Mouse (Mus musculus) MEL (cell line): ENCODE measurements around the gene Strada. TPM values are rescaled to one million over a fixed set of nuclear protein-coding genes. Genes with fewer than 3 reads are reported as not detected.

ENCODE experiments used
- DNase-seq: peaks from one replicate; pipeline ENCODE4 v3.0.0; 2011; ENCODE audit warnings: low read depth, low spot score
- H3K27ac ChIP-seq: 2 replicates; pipeline ENCODE4 v1.5.1; 2012; ENCODE audit warnings: low read depth, mild to moderate bottlenecking, control low read depth, low read length, moderate library complexity; ENCODE audit not compliant: control insufficient read depth
- H3K27me3 ChIP-seq, 2 experiments: fragments of 150-350 bp in 1 of 2; sonication (generic) in 1 of 2; 2 replicates each; pipeline ENCODE4 v1.6.1; 2012; ENCODE audit warnings: low read length in 2 of 2, mild to moderate bottlenecking in 2 of 2, improper control_type of control experiment in 1 of 2, moderate library complexity in 1 of 2; ENCODE audit not compliant: insufficient read depth in 2 of 2, control insufficient read depth in 1 of 2
- H3K36me3 ChIP-seq, 2 experiments: 2 replicates each; pipeline ENCODE4 v1.6.1; 2012 to 2014; ENCODE audit warnings: low read length in 2 of 2, improper control_type of control experiment in 1 of 2, inconsistent platforms in 1 of 2, mild to moderate bottlenecking in 1 of 2; ENCODE audit not compliant: insufficient read depth in 2 of 2, control insufficient read depth in 1 of 2
- H3K4me1 ChIP-seq, 2 experiments: fragments of 150-350 bp in 1 of 2; sonication (generic) in 1 of 2; 2 replicates each; pipeline ENCODE4 v1.6.1; 2012; ENCODE audit warnings: low read length in 2 of 2, improper control_type of control experiment in 1 of 2, mild to moderate bottlenecking in 1 of 2; ENCODE audit not compliant: insufficient read depth in 2 of 2, control insufficient read depth in 1 of 2
- H3K4me3 ChIP-seq, 2 experiments: fragments of 150-350 bp in 1 of 2; sonication (generic) in 1 of 2; 2 replicates each; pipeline ENCODE4 v1.5.1; 2012; ENCODE audit warnings: low read depth in 2 of 2, low read length in 2 of 2, mild to moderate bottlenecking in 2 of 2, moderate library complexity in 2 of 2, control low read depth in 1 of 2, improper control_type of control experiment in 1 of 2; ENCODE audit not compliant: control insufficient read depth in 1 of 2, insufficient read depth in 1 of 2
- H3K79me2 ChIP-seq: 2 replicates; pipeline ENCODE4 v1.6.1; 2012; ENCODE audit warnings: mild to moderate bottlenecking, low read length, moderate library complexity; ENCODE audit not compliant: control insufficient read depth, poor library complexity, insufficient read depth
- H3K9ac ChIP-seq: 2 replicates; pipeline ENCODE4 v1.6.1; 2012; ENCODE audit warnings: low read depth, mild to moderate bottlenecking, control low read depth, low read length, moderate library complexity; ENCODE audit not compliant: control insufficient read depth, poor library complexity, severe bottlenecking
- H3K9me3 ChIP-seq: fragments of 150-350 bp; sonication (generic); replicated peaks from 2 replicates; pipeline ENCODE4 v1.6.1; 2012; ENCODE audit warnings: mild to moderate bottlenecking, low read length, improper control_type of control experiment, moderate library complexity; ENCODE audit not compliant: insufficient read depth
- CHD1 ChIP-seq: IDR thresholded peaks from 2 replicates; pipeline ENCODE4 v1.6.1; 2012; ENCODE audit warnings: low read depth, mild to moderate bottlenecking, inconsistent platforms, low read length, improper control_type of control experiment
- CHD2 ChIP-seq: IDR thresholded peaks from 2 replicates; pipeline ENCODE4 v1.6.1; 2011; ENCODE audit warnings: low read length, improper control_type of control experiment
- CTCF ChIP-seq, 3 experiments: IDR thresholded peaks in 2 of 3; conservative IDR thresholded peaks in 1 of 3; 2 replicates each; pipeline ENCODE4 v1.5.1; 2011 to 2012; ENCODE audit warnings: low read length in 3 of 3, low read depth in 2 of 3, mild to moderate bottlenecking in 2 of 3, improper control_type of control experiment in 1 of 3, inconsistent platforms in 1 of 3, mixed read lengths in 1 of 3, moderate library complexity in 1 of 3; ENCODE audit not compliant: control insufficient read depth in 1 of 3, insufficient read depth in 1 of 3, poor library complexity in 1 of 3, severe bottlenecking in 1 of 3
- ELF1 ChIP-seq: IDR thresholded peaks from 2 replicates; pipeline ENCODE4 v1.6.1; 2014; ENCODE audit warnings: low read depth, mild to moderate bottlenecking, inconsistent platforms, low read length, improper control_type of control experiment, moderate library complexity
- GABPA ChIP-seq: IDR thresholded peaks from 2 replicates; pipeline ENCODE4 v1.6.1; 2012; ENCODE audit warnings: low read depth, mild to moderate bottlenecking, inconsistent platforms, low read length, improper control_type of control experiment, moderate library complexity
- MAFK ChIP-seq: IDR thresholded peaks from 2 replicates; pipeline ENCODE4 v1.6.1; 2011; ENCODE audit warnings: low read depth, mild to moderate bottlenecking, low read length, improper control_type of control experiment, borderline replicate concordance
- MEF2A ChIP-seq: IDR thresholded peaks from 2 replicates; pipeline ENCODE4 v1.6.1; 2014; ENCODE audit warnings: low read depth, mild to moderate bottlenecking, inconsistent platforms, low read length, improper control_type of control experiment; ENCODE audit not compliant: poor library complexity, insufficient replicate concordance, severe bottlenecking; ENCODE audit errors: extremely low read depth
- MXI1 ChIP-seq: IDR thresholded peaks from 2 replicates; pipeline ENCODE4 v1.6.1; 2011; ENCODE audit warnings: mild to moderate bottlenecking, low read depth, low read length, improper control_type of control experiment
- NRF1 ChIP-seq: IDR thresholded peaks from 2 replicates; pipeline ENCODE4 v1.6.1; 2014; ENCODE audit warnings: low read depth, mild to moderate bottlenecking, inconsistent platforms, low read length, improper control_type of control experiment, moderate library complexity; ENCODE audit not compliant: poor library complexity, insufficient read depth, severe bottlenecking
- POLR2AphosphoS5 ChIP-seq: IDR thresholded peaks from 2 replicates; pipeline ENCODE4 v1.6.1; 2012; ENCODE audit warnings: low read depth, borderline replicate concordance, mild to moderate bottlenecking, inconsistent platforms, low read length, moderate library complexity, mixed read lengths
- RCOR1 ChIP-seq: IDR thresholded peaks from 2 replicates; pipeline ENCODE4 v1.6.1; 2012; ENCODE audit warnings: low read depth, mild to moderate bottlenecking, inconsistent platforms, low read length, improper control_type of control experiment
- SIN3A ChIP-seq: IDR thresholded peaks from 2 replicates; pipeline ENCODE4 v1.6.1; 2012; ENCODE audit warnings: low read length, improper control_type of control experiment, inconsistent platforms
- TBP ChIP-seq: IDR thresholded peaks from 2 replicates; pipeline ENCODE4 v1.8.0; 2011; ENCODE audit warnings: low read depth, low read length, improper control_type of control experiment
- TCF12 ChIP-seq: IDR thresholded peaks from 2 replicates; pipeline ENCODE4 v1.6.1; 2014; ENCODE audit warnings: low read depth, mild to moderate bottlenecking, inconsistent platforms, low read length, improper control_type of control experiment, moderate library complexity
- UBTF ChIP-seq: IDR thresholded peaks from 2 replicates; pipeline ENCODE4 v1.6.1; 2012; ENCODE audit warnings: low read depth, mild to moderate bottlenecking, inconsistent platforms, low read length, improper control_type of control experiment, moderate library complexity, borderline replicate concordance; ENCODE audit not compliant: insufficient read depth
- ZKSCAN1 ChIP-seq: IDR thresholded peaks from 2 replicates; pipeline ENCODE4 v1.6.1; 2012; ENCODE audit warnings: low read depth, mild to moderate bottlenecking, inconsistent platforms, low read length, improper control_type of control experiment, moderate library complexity
- ZNF384 ChIP-seq: IDR thresholded peaks from 2 replicates; pipeline ENCODE4 v1.6.1; 2012; ENCODE audit warnings: low read depth, mild to moderate bottlenecking, inconsistent platforms, low read length, improper control_type of control experiment
- polyA plus RNA-seq, 2 experiments: library from polyadenylated mRNA; stranded (reverse) in 1 of 2; unstranded in 1 of 2; fragments of >175 nt in 1 of 2; fragments of >200 nt in 1 of 2; gene quantifications; 2 replicates each; pipeline versions ENCODE4 v1.2.1 to v1.2.4; 2012; ENCODE audit warnings: low replicate concordance in 2 of 2, low read depth in 1 of 2; ENCODE audit not compliant: insufficient read length in 2 of 2, insufficient read depth in 1 of 2, missing spikeins in 1 of 2
- total RNA-seq: library from RNA; depleted of rRNA; stranded (reverse); fragments of 300-350 nt; gene quantifications from 2 replicates; pipeline ENCODE4 v1.2.3, GENCODE M21; 2012

Strada gene
- total and polyA plus RNA-seq, 3 experiments = 25.5 to 39.8 TPM; not detected in 1

- TF ChIP-seq POLR2AphosphoS5 (no peak), TCF12 (no peak; the same call in none of the 2 replicates)
These were observed 9.7 kb downstream of the Strada start (continued) for GRCm38 (mm10) chr11:106192241-106192640.

GRCm38 (mm10) chr11:106191716-106192115 is 10.3 kb downstream of the Strada start:
- Histone ChIP-seq H3K4me1 (peaks cover 4 to 12% of the 10 kb centered on the region in 2 experiments), H3K4me3 (peak overlapping the region; percentile 74 to 89), H3K36me3 (peaks cover 0 to 16% of the 10 kb centered on the region in 2 experiments; a peak in 2 of 4 replicates), H3K27me3 (no peaks in the 10 kb centered on the region), H3K79me2 (peaks cover 2% of the 10 kb centered on the region; the same call in 1 of the 2 replicates), H3K9ac (peak overlapping the region; percentile 82), H3K9me3 (no peaks in the 10 kb centered on the region), H3K27ac (peak overlapping the region; percentile 84)
- TF ChIP-seq ZNF384 (peak; percentile 78), SIN3A (peak; percentile 3; the same call in 1 of the 2 replicates), TBP (0 out of 2 replicates have a peak, but pooled peaks have one; percentile 22), CTCF (IDR thresholded peaks at IDR 0.05 in 2 of 3, conservative IDR thresholded peaks at IDR 0.05 in 1 of 3; ENCODE audit: control insufficient read depth in 1 of 3, insufficient read depth in 1 of 3, low read depth in 2 of 3, low read length in 3 of 3, poor library complexity in 1 of 3, severe bottlenecking in 1 of 3) (no peak)
- DNase-seq = peak; percentile 74

- Histone ChIP-seq H3K4me3 (no peak overlapping the region), H3K4me1 (peaks cover 4 to 10% of the 10 kb centered on the region in 2 experiments), H3K36me3 (peaks cover 4 to 10% of the 10 kb centered on the region in 2 experiments; a peak in 3 of 4 replicates), H3K27me3 (no peaks in the 10 kb centered on the region), H3K9me3 (no peaks in the 10 kb centered on the region), H3K27ac (no peak overlapping the region), H3K9ac (no peak overlapping the region), H3K79me2 (no peaks in the 10 kb centered on the region; the same call in 1 of the 2 replicates)
- TF ChIP-seq ZKSCAN1 (no peak), NRF1 (no peak), UBTF (no peak), MXI1 (no peak), GABPA (no peak), CHD2 (no peak), ELF1 (no peak), MEF2A (no peak), CTCF (IDR thresholded peaks at IDR 0.05 in 2 of 3, conservative IDR thresholded peaks at IDR 0.05 in 1 of 3; ENCODE audit: control insufficient read depth in 1 of 3, insufficient read depth in 1 of 3, low read depth in 2 of 3, low read length in 3 of 3, poor library complexity in 1 of 3, severe bottlenecking in 1 of 3) (no peak), RCOR1 (no peak), MAFK (no peak), CHD1 (no peak)
- DNase-seq = no peak
These were observed 14.6 kb downstream of the Strada start for GRCm38 (mm10) chr11:106187326-106187725.
